Mouse (Mus musculus) gonadal fat pad, adult 2 months (tissue): ENCODE data around the gene Peli2. TPM values are rescaled to one million over a fixed set of nuclear protein-coding genes. Genes with fewer than 3 reads are reported as not detected.
"Not testable (repeated sequence)": the region's sequence is repeated elsewhere in the genome, so short reads cannot be mapped to it uniquely, and the experiment has no call there.

Source experiments
- DNase-seq: peaks from one replicate; pipeline ENCODE4 v3.0.0-alpha.2; 2012; ENCODE audit warnings: low read depth
- polyA plus RNA-seq: library from polyadenylated mRNA; depleted of rRNA; stranded (reverse); fragments of >200 nt; gene quantifications from 2 replicates; pipeline ENCODE4 v1.2.3, GENCODE M21; 2012; rRNA removed

Gene Peli2
- polyA plus RNA-seq = 29.9 and 31.4 TPM in 2 replicates

- DNase-seq = no peak
These were observed at the start of gene Peli2 for GRCm38 (mm10) chr14:48120752-48121528. Gene Peli2 (plus strand): TSS chr14:48120823.

- no peak for DNase-seq
These were observed 48.5 kb upstream of the Peli2 start for GRCm38 (mm10) chr14:48072104-48072503.

- DNase-seq = no peak
These were observed 47.1 kb upstream of the Peli2 start for GRCm38 (mm10) chr14:48073247-48074161.

GRCm38 (mm10) chr14:48079574-48079973 lies 41.0 kb upstream of the Peli2 start:
- not testable (repeated sequence) for DNase-seq

- no peak for DNase-seq
These were observed 36.5 kb upstream of the Peli2 start for GRCm38 (mm10) chr14:48083836-48084812.

- DNase-seq = no peak
These were observed 33.8 kb upstream of the Peli2 start for GRCm38 (mm10) chr14:48086682-48087297.

- no peak for DNase-seq
These were observed 33.3 kb upstream of the Peli2 start for GRCm38 (mm10) chr14:48087298-48087830.

GRCm38 (mm10) chr14:48090465-48090864 lies 30.2 kb upstream of the Peli2 start:
- no peak for DNase-seq

GRCm38 (mm10) chr14:48091160-48091559 lies 29.5 kb upstream of the Peli2 start:
- no peak for DNase-seq

- no peak for DNase-seq
These were observed 22.4 kb upstream of the Peli2 start for GRCm38 (mm10) chr14:48098253-48098652.

- peak; percentile 33 for DNase-seq
These were observed 21.3 kb upstream of the Peli2 start for GRCm38 (mm10) chr14:48099354-48099753.

GRCm38 (mm10) chr14:48106453-48106852 lies 14.2 kb upstream of the Peli2 start:
- no peak for DNase-seq

GRCm38 (mm10) chr14:48117986-48118385 lies 2.6 kb upstream of the Peli2 start:
- DNase-seq = no peak

- DNase-seq = no peak
These were observed 1.5 kb upstream of the Peli2 start for GRCm38 (mm10) chr14:48119012-48119647.

GRCm38 (mm10) chr14:48119648-48120270 lies 864 bp upstream of the Peli2 start:
- no peak for DNase-seq

GRCm38 (mm10) chr14:48120443-48120751 lies 226 bp upstream of the Peli2 start:
- no peak for DNase-seq

- no peak for DNase-seq
These were observed 1.2 kb downstream of the Peli2 start for GRCm38 (mm10) chr14:48121529-48122517.

GRCm38 (mm10) chr14:48124011-48124410 lies 3.4 kb downstream of the Peli2 start:
- DNase-seq = no peak

GRCm38 (mm10) chr14:48124816-48125215 lies 4.2 kb downstream of the Peli2 start:
- DNase-seq = no peak
